Mouse (Mus musculus) cerebellum, adult 2 months (tissue): ENCODE data around the gene Pcbp1.

Experiments
- CTCF ChIP-seq: fragments of 200-500 bp; IDR thresholded peaks from 2 replicates; pipeline ENCODE4 v1.5.1; 2011; ENCODE audit warnings: low read depth, mild to moderate bottlenecking, control low read depth, low read length, moderate library complexity, borderline replicate concordance; ENCODE audit not compliant: insufficient read depth
- POLR2A ChIP-seq: fragments of 200-500 bp; IDR thresholded peaks from 2 replicates; pipeline ENCODE4 v1.6.1; 2011; ENCODE audit warnings: low read length, control low read depth, borderline replicate concordance; ENCODE audit not compliant: insufficient read depth

GRCm38 (mm10) chr6:86556345-86557058, 30.4 kb upstream of the Pcbp1 start:
- no peak for TF ChIP-seq CTCF
- no peak for TF ChIP-seq POLR2A
